Mouse (Mus musculus) liver, embryonic 11.5 days (tissue): Measurements from ENCODE around the gene Stx5a. TPM values are rescaled to one million over a fixed set of nuclear protein-coding genes. Genes with fewer than 3 reads are reported as not detected.

Experiments used
- ATAC-seq: fragments of 200-750 bp; cut with Nextera tagmentation; replicated peaks from 2 replicates; pipeline ENCODE4 v1.8.0; 2017; ENCODE audit warnings: moderate number of reproducible peaks, mild to moderate bottlenecking, moderate TSS enrichment, moderate library complexity; ENCODE audit not compliant: low FRiP score
- DNase-seq: peaks from one replicate; pipeline ENCODE4 v3.0.0-alpha.2; 2017; ENCODE audit warnings: low spot score
- H3K27ac ChIP-seq: fragments of 300-500 bp; sonication (generic); 2 replicates; pipeline ENCODE4 v1.5.1; 2014; ENCODE audit warnings: mild to moderate bottlenecking, low read depth, low read length, control low read depth
- H3K27me3 ChIP-seq: fragments of 300-500 bp; sonication (generic); replicated peaks from 2 replicates; pipeline ENCODE4 v1.6.1; 2014; ENCODE audit warnings: low read length, mixed read lengths; ENCODE audit not compliant: control insufficient read depth, insufficient read depth
- H3K36me3 ChIP-seq: fragments of 300-500 bp; sonication (generic); 2 replicates; pipeline ENCODE4 v1.6.1; 2014; ENCODE audit warnings: mild to moderate bottlenecking, low read length, moderate library complexity, mixed read lengths; ENCODE audit not compliant: control insufficient read depth, insufficient read depth
- H3K4me1 ChIP-seq: fragments of 300-500 bp; sonication (generic); replicated peaks from 2 replicates; pipeline ENCODE4 v1.6.1; 2014; ENCODE audit warnings: low read length, mixed read lengths; ENCODE audit not compliant: control insufficient read depth, insufficient read depth
- H3K4me2 ChIP-seq: fragments of 300-500 bp; sonication (generic); 2 replicates; pipeline ENCODE4 v1.6.1; 2014; ENCODE audit warnings: mild to moderate bottlenecking, control low read depth, moderate library complexity
- H3K4me3 ChIP-seq: fragments of 300-500 bp; sonication (generic); 2 replicates; pipeline ENCODE4 v1.5.1; 2014; ENCODE audit warnings: low read depth, low read length, control low read depth
- H3K9ac ChIP-seq: fragments of 300-500 bp; sonication (generic); 2 replicates; pipeline ENCODE4 v1.6.1; 2014; ENCODE audit warnings: low read depth, low read length, control low read depth
- H3K9me3 ChIP-seq: fragments of 300-500 bp; sonication (generic); 2 replicates; pipeline ENCODE4 v1.6.1; 2016; ENCODE audit warnings: low read length, inconsistent platforms, mixed read lengths; ENCODE audit not compliant: control insufficient read depth
- WGBS: fragments of 180-500 bp; shearing (Covaris S2); extraction: QIAGEN DNeasy Blood & Tissue Kit; methylation state at CpG from one replicate; pipeline ENCODE4 v1.1.7; 2014; 5-methylcytosine and 5-hydroxymethylcytosine counted together
- polyA plus RNA-seq: library from polyadenylated mRNA; unstranded; fragments of >200 nt; fragmentation: Nextera tagmentation; extraction: Ambion mirVana; gene quantifications from 2 replicates; pipeline ENCODE4 v1.2.1, GENCODE M21; 2014

Stx5a gene
- polyA plus RNA-seq, 1 experiment from 2014 or later: 73.1 TPM

DNA sequence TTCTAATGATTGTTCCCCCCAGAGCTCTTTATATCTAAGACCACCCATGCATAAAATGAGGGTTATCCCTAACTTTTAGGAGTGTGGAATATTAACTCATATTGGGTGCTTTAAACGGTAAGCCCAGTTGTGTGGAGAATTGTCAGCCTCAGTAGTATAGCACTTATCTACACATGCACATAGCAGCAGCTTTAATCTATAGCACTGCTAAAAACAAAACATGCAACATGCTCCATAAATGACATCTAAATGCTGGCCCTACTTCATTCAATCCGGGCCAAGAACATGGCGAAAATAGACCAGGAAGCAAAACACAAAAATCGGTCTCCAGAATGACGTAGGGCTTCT is 18.7 kb upstream of the Stx5a start:
- Histone ChIP-seq H3K4me3 (peak overlapping the region; percentile 88), H3K36me3 (peaks cover 22% of the 10 kb centered on the region), H3K27ac (peak overlapping the region; percentile 98), H3K27me3 (no peaks in the 10 kb centered on the region), H3K4me1 (peaks cover 20% of the 10 kb centered on the region), H3K9ac (peak overlapping the region; percentile 98), H3K9me3 (no peaks in the 10 kb centered on the region), H3K4me2 (peak overlapping the region; percentile 87)
- DNase-seq (no peak), ATAC-seq (peak; percentile 7; the same call in 1 of the 2 replicates)
- WGBS: 2% methylated on average over 5 of the region's 5 CpGs

DNA sequence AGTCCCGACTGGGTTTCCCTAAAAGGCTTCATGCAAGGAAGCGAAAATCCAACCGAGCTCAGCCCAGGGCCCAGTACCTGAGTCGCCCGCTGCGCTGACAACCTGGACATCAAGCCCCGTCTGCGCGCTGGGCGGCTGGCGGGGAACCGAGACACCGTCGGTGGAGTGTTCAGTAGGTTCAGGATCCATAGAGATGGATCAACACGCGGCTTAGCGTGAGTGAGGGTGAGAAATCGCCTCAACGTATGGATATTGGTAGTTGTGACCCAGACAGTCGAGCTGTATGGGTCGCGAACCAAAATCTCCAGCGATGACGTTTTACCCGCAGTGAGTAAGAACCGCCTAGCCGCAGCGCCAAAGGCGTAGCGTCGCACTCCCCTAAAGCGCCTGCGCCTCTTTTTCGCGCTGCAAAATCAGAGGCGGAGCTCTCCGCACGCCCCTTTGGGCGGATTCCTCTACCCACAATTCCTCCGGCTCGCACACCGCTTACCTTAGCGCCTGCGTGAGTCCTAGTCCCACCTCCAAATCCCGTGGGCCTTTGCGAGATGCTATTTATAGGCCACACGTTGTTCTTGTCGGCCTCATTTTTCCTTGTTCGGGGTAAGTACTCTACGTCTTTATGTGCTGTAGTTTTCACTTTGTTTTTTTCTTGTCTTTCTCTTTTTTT is 18.2 kb upstream of the Stx5a start, which contains the start of gene Slc3a2:
Slc3a2 (minus strand) TSS at position 463 of the 667 bp plus-strand sequence.
- Histone ChIP-seq H3K4me1 (peaks cover 20% of the 10 kb centered on the region), H3K27ac (peak within 1 kb of the TSS; percentile 98), H3K9ac (peak within 1 kb of the TSS; percentile 98), H3K36me3 (peaks cover 22% of the 10 kb centered on the region), H3K9me3 (no peaks in the 10 kb centered on the region), H3K4me3 (peak within 1 kb of the TSS; percentile 88), H3K4me2 (peak within 1 kb of the TSS; percentile 87), H3K27me3 (no peaks in the 10 kb centered on the region)
- DNase-seq (peak; percentile 91), ATAC-seq (peak; percentile 89)
- under 1% methylated on average over 50 of the region's 50 CpGs for WGBS

DNA sequence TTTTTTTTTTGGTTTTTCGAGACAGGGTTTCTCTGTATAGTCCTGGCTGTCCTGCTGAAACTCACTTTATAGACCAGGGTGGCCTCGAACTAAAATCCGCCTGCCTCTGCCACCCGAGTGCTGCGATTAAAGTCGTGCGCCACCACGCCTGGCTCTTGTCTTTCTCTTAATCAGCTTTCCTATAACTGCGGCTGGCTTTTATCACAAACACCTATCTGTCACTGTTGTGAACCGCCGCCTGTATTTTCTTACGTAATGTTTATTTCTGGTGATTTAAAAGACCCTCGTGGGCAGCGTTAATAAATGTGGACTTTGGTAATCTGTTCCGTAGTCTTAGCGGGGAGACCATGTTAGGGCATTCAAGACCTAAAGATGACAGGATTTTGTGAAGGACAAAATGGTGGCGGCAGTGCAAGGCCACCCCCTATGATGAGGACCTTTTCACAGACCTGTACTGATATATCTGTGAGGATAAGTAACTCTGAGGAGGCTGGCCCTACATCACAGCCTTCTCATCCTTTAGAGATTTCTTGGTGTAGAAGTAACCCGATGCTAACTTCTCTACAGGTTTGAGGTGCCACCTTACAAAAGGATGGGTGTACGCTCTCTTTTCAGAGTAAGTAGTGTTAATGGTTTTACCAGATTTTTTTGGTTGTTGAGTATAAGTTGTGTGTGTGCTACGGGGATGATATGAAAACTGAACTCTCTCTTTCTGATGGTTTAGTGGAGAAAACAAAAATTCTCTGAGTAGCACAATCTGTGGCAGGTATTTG is 17.5 kb upstream of the Stx5a start:
- ATAC-seq: no peak
- peak overlapping the region; percentile 87 for H3K4me2 ChIP-seq

DNA sequence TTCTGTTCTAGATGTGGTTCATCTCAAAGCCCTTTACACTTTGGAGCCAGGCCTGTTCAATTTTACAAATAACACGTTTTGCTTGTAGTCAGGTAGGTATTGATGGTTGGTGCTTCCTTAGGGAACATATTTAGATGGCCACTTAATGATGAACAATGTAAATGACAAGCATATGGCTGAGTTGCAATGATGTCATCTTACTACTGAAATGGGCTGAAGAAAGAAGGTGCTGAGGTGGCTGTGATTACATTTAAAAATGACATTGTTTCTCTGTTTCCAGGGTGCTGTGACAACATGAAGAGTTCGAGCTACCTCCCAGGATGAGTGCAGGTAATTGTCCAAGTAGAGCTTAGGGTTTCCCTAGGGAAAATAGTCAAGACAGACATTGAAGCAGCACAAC is 16.8 kb upstream of the Stx5a start:
- Histone ChIP-seq H3K36me3 (peaks cover 22% of the 10 kb centered on the region), H3K9me3 (no peaks in the 10 kb centered on the region), H3K4me2 (peak overlapping the region; percentile 87), H3K4me1 (peaks cover 17% of the 10 kb centered on the region), H3K4me3 (peak overlapping the region; percentile 88), H3K27ac (peak overlapping the region; percentile 98), H3K27me3 (no peaks in the 10 kb centered on the region), H3K9ac (peak overlapping the region; percentile 98)
- no peak for DNase-seq
- WGBS: 1% methylated on average over 2 of the region's 2 CpGs
- ATAC-seq: no peak

More for the DNA sequence above, 17.5 kb upstream of the Stx5a start:
- no peak for DNase-seq
- H3K27me3 ChIP-seq: no peaks in the 10 kb centered on the region
- peaks cover 20% of the 10 kb centered on the region for H3K4me1 ChIP-seq
- peak overlapping the region; percentile 98 for H3K9ac ChIP-seq
- H3K27ac ChIP-seq: peak overlapping the region; percentile 98
- peak overlapping the region; percentile 88 for H3K4me3 ChIP-seq
- no peaks in the 10 kb centered on the region for H3K9me3 ChIP-seq
- WGBS: under 1% methylated on average over 20 of the region's 20 CpGs
- H3K36me3 ChIP-seq: peaks cover 22% of the 10 kb centered on the region

DNA sequence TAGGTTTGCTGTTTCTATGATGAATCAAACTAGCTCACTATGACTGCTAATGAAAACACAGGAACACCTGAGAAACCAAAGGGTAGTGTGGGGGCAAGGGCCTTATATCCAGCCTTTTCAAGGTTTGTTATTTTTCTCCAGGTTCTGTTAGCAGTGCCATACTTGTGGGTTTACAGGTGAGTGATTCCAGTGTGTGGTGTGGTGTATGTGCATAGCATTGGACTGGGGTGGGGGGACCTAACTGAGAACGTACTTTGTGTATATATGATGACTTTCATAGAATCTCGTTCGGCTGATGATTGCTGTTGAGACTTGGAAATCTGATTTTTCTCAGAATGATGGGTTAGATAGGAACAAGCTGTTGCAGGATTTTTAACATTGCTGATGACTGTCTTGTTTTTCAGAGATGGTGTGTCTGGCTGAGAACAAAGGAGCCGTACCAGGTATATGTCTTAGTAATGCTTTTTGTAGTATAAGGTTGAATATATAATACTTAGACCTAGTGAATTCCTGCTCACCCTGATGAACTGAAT is 16.1 kb upstream of the Stx5a start:
- ATAC-seq: no peak
- Histone ChIP-seq H3K27ac (peak overlapping the region; percentile 98), H3K27me3 (no peaks in the 10 kb centered on the region)

DNA sequence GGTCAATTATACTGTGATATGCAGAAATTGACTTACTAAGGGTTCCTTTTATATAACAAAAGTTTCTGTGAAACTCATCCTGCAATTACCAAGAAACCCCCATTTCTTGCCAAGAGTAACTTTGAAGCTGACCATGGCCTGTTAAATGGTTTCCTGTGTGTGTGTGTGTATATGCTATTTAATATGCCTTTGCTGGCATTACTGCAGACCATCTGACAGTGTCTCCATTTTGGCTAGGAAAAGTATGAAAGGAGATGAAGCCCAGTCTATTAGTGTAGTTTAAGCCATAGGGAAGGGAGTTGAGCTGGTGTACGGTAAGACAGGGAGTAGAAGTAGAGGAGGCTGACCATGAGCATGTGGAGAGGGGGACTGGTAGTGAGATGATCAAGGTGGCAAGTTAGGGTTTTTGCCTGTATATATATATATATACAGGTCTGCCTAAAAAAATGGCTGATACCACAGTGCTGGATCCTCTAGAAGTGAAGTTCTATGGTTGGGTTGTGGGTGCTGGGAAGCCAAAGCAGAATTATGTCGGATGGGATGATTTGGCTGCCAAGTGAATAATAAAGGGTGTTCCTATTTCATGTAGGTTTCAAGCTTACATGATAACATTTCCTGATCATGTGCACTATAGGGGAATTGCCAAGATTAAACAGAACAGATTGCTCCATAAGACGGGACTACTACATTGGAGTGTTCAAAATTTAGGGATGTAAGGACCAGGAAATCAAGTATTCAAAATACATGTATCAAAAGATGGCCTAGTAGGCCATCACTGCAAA is 14.4 kb upstream of the Stx5a start:
- peak overlapping the region; percentile 31 for H3K9ac ChIP-seq
- H3K27me3 ChIP-seq: no peaks in the 10 kb centered on the region
- peaks cover 22% of the 10 kb centered on the region for H3K36me3 ChIP-seq
- no peaks in the 10 kb centered on the region for H3K9me3 ChIP-seq
- ATAC-seq: peak; percentile 13; the same call in 1 of the 2 replicates
- peak overlapping the region; percentile 87 for H3K4me2 ChIP-seq
- peak overlapping the region; percentile 88 for H3K4me3 ChIP-seq
- 17% methylated on average over 3 of the region's 3 CpGs for WGBS
- H3K27ac ChIP-seq: peak overlapping the region; percentile 36; the same call in 1 of the 2 replicates
- no peak for DNase-seq
- peaks cover 12% of the 10 kb centered on the region for H3K4me1 ChIP-seq

More for the DNA sequence above, 16.1 kb upstream of the Stx5a start:
- Histone ChIP-seq H3K4me3 (peak overlapping the region; percentile 88), H3K9me3 (no peaks in the 10 kb centered on the region), H3K4me2 (peak overlapping the region; percentile 87), H3K9ac (peak overlapping the region; percentile 98), H3K36me3 (peaks cover 22% of the 10 kb centered on the region), H3K4me1 (peaks cover 17% of the 10 kb centered on the region)
- WGBS: 38% methylated on average over 4 of the region's 4 CpGs
- no peak for DNase-seq

DNA sequence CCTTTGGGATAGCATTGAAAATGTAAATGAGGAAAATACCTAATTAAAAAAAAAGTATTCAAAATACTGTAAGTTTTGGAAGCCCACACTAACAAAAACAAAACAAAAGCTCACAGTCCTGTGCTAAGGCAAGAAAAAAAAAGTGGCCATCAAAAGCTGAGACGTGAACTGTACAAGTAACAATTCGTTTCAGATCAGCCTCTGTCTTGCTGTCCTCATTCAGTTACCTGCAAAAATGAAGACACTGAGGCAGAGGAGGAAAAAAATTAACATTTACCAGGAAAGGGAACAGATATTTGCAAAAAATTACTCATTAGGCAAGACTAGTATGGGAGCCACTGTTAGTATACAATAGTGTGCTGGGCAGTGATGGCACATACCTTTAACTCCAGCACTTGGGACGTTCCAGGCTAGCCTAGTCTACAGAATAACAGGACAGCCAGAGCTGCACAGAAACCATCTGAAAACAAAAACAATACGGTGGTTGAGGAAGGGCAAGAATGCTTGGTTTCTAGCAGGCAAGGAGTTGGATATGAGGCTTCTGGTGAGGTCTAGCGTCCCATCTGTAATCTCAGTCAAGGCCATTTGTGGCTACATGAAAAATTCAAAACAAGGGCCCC is 13.6 kb upstream of the Stx5a start:
- ATAC-seq: peak; percentile 30
- peak overlapping the region; percentile 34; the same call in 1 of the 2 replicates for H3K27ac ChIP-seq

More for the DNA sequence above, 13.6 kb upstream of the Stx5a start:
- no peak overlapping the region for H3K4me2 ChIP-seq
- H3K4me3 ChIP-seq: peak overlapping the region; percentile 11; the same call in 1 of the 2 replicates
- WGBS: 15% methylated on average over 5 of the region's 5 CpGs
- no peaks in the 10 kb centered on the region for H3K27me3 ChIP-seq
- DNase-seq: no peak
- peaks cover 8% of the 10 kb centered on the region for H3K4me1 ChIP-seq
- no peak overlapping the region for H3K9ac ChIP-seq
- peaks cover 22% of the 10 kb centered on the region for H3K36me3 ChIP-seq
- no peaks in the 10 kb centered on the region for H3K9me3 ChIP-seq
